Mouse (Mus musculus): Measurements from ENCODE around the gene Rgs10. TPM values are rescaled to one million over a fixed set of nuclear protein-coding genes. Genes with fewer than 3 reads are reported as not detected.

Gene Rgs10
- polyA plus RNA-seq, 1 experiment from 2014 or later, result 56.7 TPM

- H3K9ac ChIP-seq, result no peak overlapping the region
- H3K4me1 ChIP-seq (replicated peaks; ENCODE audit: control insufficient read depth, insufficient read depth, low read length), result no peaks in the 10 kb centered on the region
- H3K27me3 ChIP-seq (ENCODE audit: control insufficient read depth, insufficient read depth, low read length), result no peaks in the 10 kb centered on the region
- no peak overlapping the region for H3K4me2 ChIP-seq (replicated peaks)
- no peak for ATAC-seq (ENCODE audit: low FRiP score)
- no peak overlapping the region for H3K27ac ChIP-seq
- WGBS, result 91% methylated on average over 2 of the region's 2 CpGs
- no peak overlapping the region for H3K4me3 ChIP-seq (replicated peaks; ENCODE audit: low read length)
- no peak for DNase-seq (ENCODE audit: low spot score)
- no peaks in the 10 kb centered on the region for H3K9me3 ChIP-seq (ENCODE audit: control insufficient read depth, low read length)
- peaks cover 57% of the 10 kb centered on the region for H3K36me3 ChIP-seq (replicated peaks; ENCODE audit: control insufficient read depth, insufficient read depth)
Measured at GRCm38 (mm10) chr7:128440584-128440983, 22.0 kb upstream of the Rgs10 start.

- Histone ChIP-seq H3K36me3 (replicated peaks; ENCODE audit: control insufficient read depth, insufficient read depth) (peaks cover 44% of the 10 kb centered on the region), H3K27ac (no peak overlapping the region), H3K4me2 (replicated peaks) (no peak overlapping the region), H3K4me1 (replicated peaks; ENCODE audit: control insufficient read depth, insufficient read depth, low read length) (no peaks in the 10 kb centered on the region), H3K4me3 (replicated peaks; ENCODE audit: low read length) (no peak overlapping the region), H3K9me3 (ENCODE audit: control insufficient read depth, low read length) (no peaks in the 10 kb centered on the region), H3K27me3 (ENCODE audit: control insufficient read depth, insufficient read depth, low read length) (no peaks in the 10 kb centered on the region), H3K9ac (no peak overlapping the region)
- 96% methylated on average over 6 of the region's 6 CpGs for WGBS
- DNase-seq (ENCODE audit: low spot score) (no peak), ATAC-seq (ENCODE audit: low FRiP score) (no peak)
Measured at GRCm38 (mm10) chr7:128439251-128439650, 20.7 kb upstream of the Rgs10 start.

- Histone ChIP-seq H3K4me2 (replicated peaks) (no peak overlapping the region), H3K36me3 (replicated peaks; ENCODE audit: control insufficient read depth, insufficient read depth) (peaks cover 33% of the 10 kb centered on the region), H3K27me3 (ENCODE audit: control insufficient read depth, insufficient read depth, low read length) (no peaks in the 10 kb centered on the region), H3K4me3 (replicated peaks; ENCODE audit: low read length) (no peak overlapping the region), H3K9me3 (ENCODE audit: control insufficient read depth, low read length) (no peaks in the 10 kb centered on the region), H3K27ac (no peak overlapping the region), H3K9ac (no peak overlapping the region), H3K4me1 (replicated peaks; ENCODE audit: control insufficient read depth, insufficient read depth, low read length) (no peaks in the 10 kb centered on the region)
- no peak for DNase-seq (ENCODE audit: low spot score)
- no peak for ATAC-seq (ENCODE audit: low FRiP score)
Measured at GRCm38 (mm10) chr7:128438131-128438530, 19.6 kb upstream of the Rgs10 start.

GRCm38 (mm10) chr7:128433213-128433612 lies 14.7 kb upstream of the Rgs10 start:
- Histone ChIP-seq H3K27ac (no peak overlapping the region), H3K4me3 (replicated peaks; ENCODE audit: low read length) (no peak overlapping the region), H3K9ac (no peak overlapping the region), H3K36me3 (replicated peaks; ENCODE audit: control insufficient read depth, insufficient read depth) (no peaks in the 10 kb centered on the region), H3K4me2 (replicated peaks) (no peak overlapping the region), H3K4me1 (replicated peaks; ENCODE audit: control insufficient read depth, insufficient read depth, low read length) (no peaks in the 10 kb centered on the region), H3K9me3 (ENCODE audit: control insufficient read depth, low read length) (no peaks in the 10 kb centered on the region), H3K27me3 (ENCODE audit: control insufficient read depth, insufficient read depth, low read length) (no peaks in the 10 kb centered on the region)
- DNase-seq (ENCODE audit: low spot score), result peak; percentile 37
- 65% methylated on average over 1 of the region's 1 CpGs for WGBS
- no peak for ATAC-seq (ENCODE audit: low FRiP score)

GRCm38 (mm10) chr7:128432574-128432973 lies 14.0 kb upstream of the Rgs10 start:
- Histone ChIP-seq H3K4me1 (replicated peaks; ENCODE audit: control insufficient read depth, insufficient read depth, low read length) (no peaks in the 10 kb centered on the region), H3K4me3 (replicated peaks; ENCODE audit: low read length) (no peak overlapping the region), H3K9me3 (ENCODE audit: control insufficient read depth, low read length) (no peaks in the 10 kb centered on the region), H3K36me3 (replicated peaks; ENCODE audit: control insufficient read depth, insufficient read depth) (no peaks in the 10 kb centered on the region), H3K27ac (no peak overlapping the region), H3K27me3 (ENCODE audit: control insufficient read depth, insufficient read depth, low read length) (no peaks in the 10 kb centered on the region), H3K9ac (no peak overlapping the region), H3K4me2 (replicated peaks) (no peak overlapping the region)
- WGBS, result 48% methylated on average over 10 of the region's 10 CpGs
- ATAC-seq (ENCODE audit: low FRiP score), result no peak
- no peak for DNase-seq (ENCODE audit: low spot score)

- ATAC-seq (ENCODE audit: low FRiP score), result no peak
- no peak overlapping the region for H3K4me2 ChIP-seq (replicated peaks)
- no peak overlapping the region for H3K27ac ChIP-seq
- H3K4me1 ChIP-seq (replicated peaks; ENCODE audit: control insufficient read depth, insufficient read depth, low read length), result 0 out of 2 replicates have a peak, but pooled peaks cover 5% of the 10 kb centered on the region
- WGBS, result 80% methylated on average over 3 of the region's 3 CpGs
- no peaks in the 10 kb centered on the region for H3K36me3 ChIP-seq (replicated peaks; ENCODE audit: control insufficient read depth, insufficient read depth)
- H3K9me3 ChIP-seq (ENCODE audit: control insufficient read depth, low read length), result no peaks in the 10 kb centered on the region
- no peak overlapping the region for H3K9ac ChIP-seq
- H3K4me3 ChIP-seq (replicated peaks; ENCODE audit: low read length), result no peak overlapping the region
- DNase-seq (ENCODE audit: low spot score), result no peak
- peaks cover 25% of the 10 kb centered on the region for H3K27me3 ChIP-seq (ENCODE audit: control insufficient read depth, insufficient read depth, low read length)
Measured at GRCm38 (mm10) chr7:128422491-128422890, 3.9 kb upstream of the Rgs10 start.

GRCm38 (mm10) chr7:128421701-128422100 lies 3.1 kb upstream of the Rgs10 start:
- no peaks in the 10 kb centered on the region for H3K9me3 ChIP-seq (ENCODE audit: control insufficient read depth, low read length)
- no peak overlapping the region for H3K4me2 ChIP-seq (replicated peaks)
- 89% methylated on average over 7 of the region's 7 CpGs for WGBS
- peaks cover 29% of the 10 kb centered on the region for H3K27me3 ChIP-seq (ENCODE audit: control insufficient read depth, insufficient read depth, low read length)
- no peaks in the 10 kb centered on the region for H3K36me3 ChIP-seq (replicated peaks; ENCODE audit: control insufficient read depth, insufficient read depth)
- H3K4me3 ChIP-seq (replicated peaks; ENCODE audit: low read length), result no peak overlapping the region
- H3K27ac ChIP-seq, result no peak overlapping the region
- no peak overlapping the region for H3K9ac ChIP-seq
- 0 out of 2 replicates have a peak, but pooled peaks cover 5% of the 10 kb centered on the region for H3K4me1 ChIP-seq (replicated peaks; ENCODE audit: control insufficient read depth, insufficient read depth, low read length)
- ATAC-seq (ENCODE audit: low FRiP score) (no peak), DNase-seq (ENCODE audit: low spot score) (no peak)

GRCm38 (mm10) chr7:128419690-128420089 lies 1.1 kb upstream of the Rgs10 start:
- no peak for DNase-seq (ENCODE audit: low spot score)
- Histone ChIP-seq H3K4me2 (replicated peaks) (no peak overlapping the region), H3K4me1 (replicated peaks; ENCODE audit: control insufficient read depth, insufficient read depth, low read length) (0 out of 2 replicates have a peak, but pooled peaks cover 5% of the 10 kb centered on the region), H3K27ac (no peak overlapping the region), H3K9ac (no peak overlapping the region), H3K4me3 (replicated peaks; ENCODE audit: low read length) (no peak overlapping the region), H3K9me3 (ENCODE audit: control insufficient read depth, low read length) (no peaks in the 10 kb centered on the region), H3K36me3 (replicated peaks; ENCODE audit: control insufficient read depth, insufficient read depth) (no peaks in the 10 kb centered on the region), H3K27me3 (ENCODE audit: control insufficient read depth, insufficient read depth, low read length) (peaks cover 46% of the 10 kb centered on the region)
- ATAC-seq (ENCODE audit: low FRiP score), result no peak
- WGBS, result 9% methylated on average over 9 of the region's 9 CpGs

- 0 out of 2 replicates have a peak, but pooled peaks have one; percentile 6 for ATAC-seq (ENCODE audit: low FRiP score)
- peak overlapping the region; percentile 58 for H3K4me3 ChIP-seq (replicated peaks; ENCODE audit: low read length)
- 3% methylated on average over 32 of the region's 32 CpGs for WGBS
- peak; percentile 27 for DNase-seq (ENCODE audit: low spot score)
- no peak overlapping the region for H3K27ac ChIP-seq
- H3K4me1 ChIP-seq (replicated peaks; ENCODE audit: control insufficient read depth, insufficient read depth, low read length), result 0 out of 2 replicates have a peak, but pooled peaks cover 5% of the 10 kb centered on the region
- H3K27me3 ChIP-seq (ENCODE audit: control insufficient read depth, insufficient read depth, low read length), result peaks cover 46% of the 10 kb centered on the region
- peak overlapping the region; percentile 67 for H3K9ac ChIP-seq
- no peaks in the 10 kb centered on the region for H3K36me3 ChIP-seq (replicated peaks; ENCODE audit: control insufficient read depth, insufficient read depth)
- H3K9me3 ChIP-seq (ENCODE audit: control insufficient read depth, low read length), result no peaks in the 10 kb centered on the region
- H3K4me2 ChIP-seq (replicated peaks), result peak overlapping the region; percentile 96
Measured at GRCm38 (mm10) chr7:128417226-128417929, 1.2 kb downstream of the Rgs10 start.

Data from hindbrain, embryonic 14.5 days (tissue).